Mouse (Mus musculus): Measurements from ENCODE around the gene Thap11. TPM values are rescaled to one million over a fixed set of nuclear protein-coding genes. Genes with fewer than 3 reads are reported as not detected.

Thap11 gene
- total and polyA plus RNA-seq, 3 experiments = 21.3 to 42.6 (median 31.9) TPM

- Histone ChIP-seq H3K27me3 (replicated peaks) (no peaks in the 10 kb centered on the region), H3K4me3 (replicated peaks in 1 of 3; ENCODE audit: low read depth in 2 of 3, low read length in 2 of 3, poor library complexity in 1 of 3) (peak overlapping the region; percentile 92 to 99 (median 95)), H3K27ac (ENCODE audit: insufficient read depth, low read depth) (no peak overlapping the region), H3K36me3 (replicated peaks in 1 of 2; ENCODE audit: control insufficient read depth in 1 of 2, insufficient read depth in 1 of 2, low read length in 1 of 2) (peaks cover 11 to 46% of the 10 kb centered on the region in 2 experiments), H3K4me2 (ENCODE audit: insufficient read depth, low read depth, poor library complexity, severe bottlenecking) (peak overlapping the region; percentile 94), H3K9ac (ENCODE audit: insufficient read depth, low read depth) (peak overlapping the region; percentile 72), H3K9me3 (replicated peaks; ENCODE audit: low read length) (no peaks in the 10 kb centered on the region), H3K4me1 (ENCODE audit: control insufficient read depth in 1 of 2, insufficient read depth in 2 of 2) (peaks cover 11 to 56% of the 10 kb centered on the region in 2 experiments; a peak in 3 of 4 replicates), H3K79me2 (replicated peaks; ENCODE audit: control insufficient read depth, extremely low read depth, insufficient read depth, poor library complexity, severe bottlenecking) (peaks cover 84% of the 10 kb centered on the region)
- dilution Hi-C loops (cut with MboI; ENCODE audit: extremely low pct_ligation_motif_present, extremely low pct_unique_long_range_greater_than_20kb, low sequenced_read_pairs) (no loop called here), in situ Hi-C loops (cut with MboI; ENCODE audit: low pct_ligation_motif_present, low pct_unique_long_range_greater_than_20kb, low sequenced_read_pairs) (no loop called here)
- peak; percentile 39 for TF ChIP-seq SMC3 (IDR thresholded peaks at IDR 0.05; ENCODE audit: low read depth, low read length)
- no peak for TF ChIP-seq IRF4 (IDR thresholded peaks at IDR 0.05; ENCODE audit: low read depth, low read length)
- TF ChIP-seq RAD21 (IDR thresholded peaks at IDR 0.05; ENCODE audit: low read depth, low read length) = peak; percentile 18
- TF ChIP-seq SIN3A (IDR thresholded peaks at IDR 0.05; ENCODE audit: low read length) = peak; percentile 67; the same call in 1 of the 2 replicates
- no peak for TF ChIP-seq MAZ (IDR thresholded peaks at IDR 0.05; ENCODE audit: low read depth, low read length)
- TF ChIP-seq CTCF (conservative IDR thresholded peaks at IDR 0.05 in 1 of 2, IDR thresholded peaks at IDR 0.05 in 1 of 2; ENCODE audit: low read depth in 2 of 2, low read length in 2 of 2) = peak in 1 of 2 experiments; percentile 65; a peak in 2 of 4 replicates
- TF ChIP-seq ZNF384 (IDR thresholded peaks at IDR 0.05; ENCODE audit: low read depth, low read length) = peak; percentile 80
- DNase-seq (ENCODE audit: extremely low read depth) = peak; percentile 62
Measured at GRCm38 (mm10) chr8:105861951-105862350, 7.0 kb downstream of the Thap11 start.

- H3K9ac ChIP-seq (ENCODE audit: insufficient read depth, low read depth) = no peak overlapping the region
- H3K36me3 ChIP-seq (replicated peaks in 1 of 2; ENCODE audit: control insufficient read depth in 1 of 2, insufficient read depth in 1 of 2, low read length in 1 of 2) = peaks cover 39 to 82% of the 10 kb centered on the region in 2 experiments
- TF ChIP-seq ZMIZ1 (IDR thresholded peaks at IDR 0.05; ENCODE audit: low read depth, low read length) (no peak), CTCF (conservative IDR thresholded peaks at IDR 0.05 in 1 of 2, IDR thresholded peaks at IDR 0.05 in 1 of 2; ENCODE audit: low read depth in 2 of 2, low read length in 2 of 2) (peak; percentile 22 to 73; a peak in 2 of 4 replicates), MYC (IDR thresholded peaks at IDR 0.05; ENCODE audit: low read depth, low read length) (peak; percentile 40; the same call in 1 of the 2 replicates), ZNF384 (IDR thresholded peaks at IDR 0.05; ENCODE audit: low read depth, low read length) (no peak), SMC3 (IDR thresholded peaks at IDR 0.05; ENCODE audit: low read depth, low read length) (peak; percentile 33)
- DNase-seq (ENCODE audit: extremely low read depth) = peak; percentile 32
- in situ Hi-C loops (cut with MboI; ENCODE audit: low pct_ligation_motif_present, low pct_unique_long_range_greater_than_20kb, low sequenced_read_pairs) (no loop called here), dilution Hi-C loops (cut with MboI; ENCODE audit: extremely low pct_ligation_motif_present, extremely low pct_unique_long_range_greater_than_20kb, low sequenced_read_pairs) (no loop called here)
- no peak overlapping the region for H3K4me2 ChIP-seq (ENCODE audit: insufficient read depth, low read depth, poor library complexity, severe bottlenecking)
- no peaks in the 10 kb centered on the region for H3K27me3 ChIP-seq (replicated peaks)
- H3K27ac ChIP-seq (ENCODE audit: insufficient read depth, low read depth) = no peak overlapping the region
- peaks cover 4 to 38% of the 10 kb centered on the region in 2 experiments; a peak in 2 of 4 replicates for H3K4me1 ChIP-seq (ENCODE audit: control insufficient read depth in 1 of 2, insufficient read depth in 2 of 2)
- H3K4me3 ChIP-seq (replicated peaks in 1 of 3; ENCODE audit: low read depth in 2 of 3, low read length in 2 of 3, poor library complexity in 1 of 3) = no peak overlapping the region
- H3K9me3 ChIP-seq (replicated peaks; ENCODE audit: low read length) = no peaks in the 10 kb centered on the region
- peaks cover 95% of the 10 kb centered on the region for H3K79me2 ChIP-seq (replicated peaks; ENCODE audit: control insufficient read depth, extremely low read depth, insufficient read depth, poor library complexity, severe bottlenecking)
Measured at GRCm38 (mm10) chr8:105866364-105867029, 11.6 kb downstream of the Thap11 start.

DNA sequence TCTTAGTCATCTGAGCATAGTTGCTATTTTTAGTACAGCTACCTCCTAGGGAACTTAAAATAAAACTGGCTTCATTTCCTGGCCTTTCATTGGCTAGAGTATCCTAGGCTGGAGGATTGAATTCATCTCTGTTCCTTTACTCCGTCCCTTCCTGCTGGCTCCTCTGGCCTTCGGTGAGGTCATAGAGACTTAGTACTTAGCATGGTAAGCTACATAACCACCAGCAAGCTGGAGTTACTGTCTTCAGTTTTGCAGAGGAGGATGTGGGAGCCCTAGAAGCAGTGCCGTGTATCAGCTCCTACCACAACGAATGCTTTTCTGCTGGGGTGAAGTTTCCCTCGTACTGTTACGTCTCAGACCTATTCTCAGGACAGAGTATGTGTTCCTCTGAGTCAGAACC, 19.4 kb downstream of the Thap11 start:
- no peak overlapping the region for H3K9ac ChIP-seq (ENCODE audit: insufficient read depth, low read depth)
- H3K36me3 ChIP-seq (replicated peaks in 1 of 2; ENCODE audit: control insufficient read depth in 1 of 2, insufficient read depth in 1 of 2, low read length in 1 of 2) = peaks cover 56 to 91% of the 10 kb centered on the region in 2 experiments
- peaks cover 8 to 31% of the 10 kb centered on the region in 2 experiments; a peak in 3 of 4 replicates for H3K4me1 ChIP-seq (ENCODE audit: control insufficient read depth in 1 of 2, insufficient read depth in 2 of 2)
- peaks cover 55% of the 10 kb centered on the region for H3K79me2 ChIP-seq (replicated peaks; ENCODE audit: control insufficient read depth, extremely low read depth, insufficient read depth, poor library complexity, severe bottlenecking)
- dilution Hi-C loops (cut with MboI; ENCODE audit: extremely low pct_ligation_motif_present, extremely low pct_unique_long_range_greater_than_20kb, low sequenced_read_pairs) (no loop called here), in situ Hi-C loops (cut with MboI; ENCODE audit: low pct_ligation_motif_present, low pct_unique_long_range_greater_than_20kb, low sequenced_read_pairs) (no loop called here)
- DNase-seq (ENCODE audit: extremely low read depth) = peak; percentile 27
- H3K27me3 ChIP-seq (replicated peaks) = no peaks in the 10 kb centered on the region
- H3K9me3 ChIP-seq (replicated peaks; ENCODE audit: low read length) = no peaks in the 10 kb centered on the region
- no peak overlapping the region for H3K4me3 ChIP-seq (replicated peaks in 1 of 3; ENCODE audit: low read depth in 2 of 3, low read length in 2 of 3, poor library complexity in 1 of 3)
- H3K27ac ChIP-seq (ENCODE audit: insufficient read depth, low read depth) = peak overlapping the region; percentile 41
- H3K4me2 ChIP-seq (ENCODE audit: insufficient read depth, low read depth, poor library complexity, severe bottlenecking) = no peak overlapping the region
- no peak for TF ChIP-seq NELFE (IDR thresholded peaks at IDR 0.05; ENCODE audit: low read depth, low read length)
- TF ChIP-seq SMC3 (IDR thresholded peaks at IDR 0.05; ENCODE audit: low read depth, low read length) = no peak
- no peak for TF ChIP-seq UBTF (IDR thresholded peaks at IDR 0.05; ENCODE audit: low read depth, low read length)
- no peak for TF ChIP-seq IRF4 (IDR thresholded peaks at IDR 0.05; ENCODE audit: low read depth, low read length)
- no peak for TF ChIP-seq ZKSCAN1 (IDR thresholded peaks at IDR 0.05; ENCODE audit: borderline replicate concordance, low read depth, low read length)
- no peak for TF ChIP-seq E2F4 (IDR thresholded peaks at IDR 0.05; ENCODE audit: insufficient replicate concordance, low read depth, low read length)
- TF ChIP-seq MAX (IDR thresholded peaks at IDR 0.05; ENCODE audit: low read length) = no peak
- TF ChIP-seq TCF12 (IDR thresholded peaks at IDR 0.05; ENCODE audit: low read depth, low read length) = no peak
- TF ChIP-seq POLR2A (IDR thresholded peaks at IDR 0.05; ENCODE audit: low read depth, low read length) = no peak
- TF ChIP-seq USF1 (IDR thresholded peaks at IDR 0.05; ENCODE audit: low read depth, low read length) = no peak
- no peak for TF ChIP-seq KAT2A (IDR thresholded peaks at IDR 0.05; ENCODE audit: insufficient replicate concordance, low read length)
- no peak for TF ChIP-seq ZC3H11A (IDR thresholded peaks at IDR 0.05; ENCODE audit: low read depth, low read length)
- TF ChIP-seq USF2 (conservative IDR thresholded peaks at IDR 0.05; ENCODE audit: low read depth, low read length) = no peak
- TF ChIP-seq BHLHE40 (IDR thresholded peaks at IDR 0.05; ENCODE audit: low read depth, low read length) = no peak
- TF ChIP-seq JUN (IDR thresholded peaks at IDR 0.05; ENCODE audit: insufficient read depth, low read depth, low read length) = no peak
- TF ChIP-seq JUND (conservative IDR thresholded peaks at IDR 0.05; ENCODE audit: low read depth, low read length) = no peak
- TF ChIP-seq HCFC1 (IDR thresholded peaks at IDR 0.05; ENCODE audit: low read depth, low read length) = no peak
